ENCODE assay signal across 27 mouse cellular contexts in the genomic region with DNA sequence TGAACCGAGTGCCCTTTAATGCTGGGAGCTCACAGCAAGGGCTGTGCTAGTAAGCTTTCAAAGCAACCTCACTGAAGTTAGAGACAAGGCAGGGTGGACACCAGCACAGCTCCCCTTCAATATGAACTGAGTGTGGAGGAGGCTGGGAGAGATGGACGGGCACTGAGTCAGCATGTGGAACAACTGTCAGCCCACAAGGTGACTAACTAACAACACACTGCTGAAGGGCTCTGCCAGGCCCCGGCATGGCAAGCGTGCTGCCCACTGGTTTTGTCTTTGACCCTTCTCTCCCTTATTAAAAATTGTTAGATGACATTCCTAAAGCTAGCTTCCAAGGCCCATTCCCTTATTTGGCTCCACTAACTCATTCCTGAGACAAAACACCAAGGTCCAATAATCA. TPM values are rescaled to one million over a fixed set of nuclear protein-coding genes. Genes with fewer than 3 reads are reported as not detected.
DNase-seq lines count a peak whose midpoint lies in the region; ATAC-seq and TF ChIP-seq lines count a peak whose summit lies in the region.
"Had no signal": no experiment of that assay in that cellular context is flagged by ENCODE, and none has a peak within 500 bp of the region (broad histone marks: within the 10 kb centered on the region; RNA-seq: fewer than 3 reads in every experiment).

No protein-coding gene starts in this region.

- no peak overlapping the region for H3K4me2 ChIP-seq in liver, postnatal 0 days (ENCODE audit: low read depth, low read length)
- H3K4me2 ChIP-seq: forebrain, embryonic 12.5 days; heart, embryonic 12.5 days; hindbrain, embryonic 13.5 days; limb, embryonic 15.5 days; liver, embryonic 13.5 days had no signal

- no peaks in the 10 kb centered on the region for H3K9me3 ChIP-seq in liver, postnatal 0 days (ENCODE audit: low read length)
- H3K9me3 ChIP-seq: forebrain, embryonic 12.5 days; heart, embryonic 12.5 days; hindbrain, embryonic 13.5 days; limb, embryonic 10.5 days; limb, embryonic 15.5 days; liver, embryonic 13.5 days had no signal

- no peak overlapping the region for H3K9ac ChIP-seq in liver, postnatal 0 days (replicated peaks)
- H3K9ac ChIP-seq: forebrain, embryonic 12.5 days; forebrain, postnatal 0 days; heart, embryonic 12.5 days; hindbrain, embryonic 13.5 days; limb, embryonic 15.5 days; liver, embryonic 13.5 days had no signal

- ATAC-seq in liver, postnatal 0 days = no peak
- ATAC-seq: forebrain, postnatal 0 days had no signal

- no peaks in the 10 kb centered on the region for H3K36me3 ChIP-seq in liver, postnatal 0 days (replicated peaks; ENCODE audit: insufficient read depth, low read length)
- H3K36me3 ChIP-seq: forebrain, embryonic 12.5 days; heart, embryonic 12.5 days; hindbrain, embryonic 13.5 days; limb, embryonic 10.5 days; limb, embryonic 15.5 days; liver, embryonic 13.5 days had no signal

- 67% methylated on average over 4 of the region's 4 CpGs for WGBS in liver, postnatal 0 days (ENCODE audit: insufficient replicate concordance)

- no peaks in the 10 kb centered on the region for H3K4me1 ChIP-seq in liver, postnatal 0 days (ENCODE audit: insufficient read depth)
- H3K4me1 ChIP-seq: forebrain, embryonic 12.5 days; hindbrain, embryonic 13.5 days had no signal

- no peak for TF ChIP-seq CTCF in liver, postnatal 0 days (IDR thresholded peaks at IDR 0.05; ENCODE audit: low read depth)

- no peak overlapping the region for H3K4me3 ChIP-seq in liver, postnatal 0 days (ENCODE audit: low read depth, low read length)
- H3K4me3 ChIP-seq: forebrain, embryonic 12.5 days; heart, adult 2 months; heart, embryonic 12.5 days; hindbrain, embryonic 13.5 days; limb, embryonic 10.5 days; limb, embryonic 15.5 days; liver, embryonic 13.5 days had no signal

- H3K27me3 ChIP-seq in liver, postnatal 0 days (ENCODE audit: insufficient read depth, low read length) = no peaks in the 10 kb centered on the region
- H3K27me3 ChIP-seq: hindbrain, embryonic 13.5 days; liver, embryonic 13.5 days had no signal

- TF ChIP-seq EP300 in liver, postnatal 0 days (IDR thresholded peaks at IDR 0.05; ENCODE audit: low read depth) = no peak

- H3K27ac ChIP-seq in liver, postnatal 0 days (ENCODE audit: low read depth) = no peak overlapping the region
- H3K27ac ChIP-seq: forebrain, embryonic 12.5 days; heart, adult 2 months; hindbrain, embryonic 13.5 days; limb, embryonic 10.5 days; limb, embryonic 15.5 days; liver, embryonic 13.5 days; macrophage had no signal

- peak; percentile 59 for DNase-seq in adrenal gland, postnatal 14 days
- no peak for DNase-seq in adrenal gland, adult 8-10 months
- DNase-seq in ovary, postnatal 36 days (ENCODE audit: low spot score) = peak; percentile 35
- DNase-seq in ovary, adult 18-20 months (ENCODE audit: low spot score) = no peak
- DNase-seq in Muller cell, postnatal 12 days (ENCODE audit: inconsistent ontology term) = peak; percentile 78
- no peak for DNase-seq in thymus, postnatal 36 days
- DNase-seq in liver, postnatal 0 days = no peak
- DNase-seq: cerebellum, adult 2 months; cerebellum, postnatal 14 days; forebrain, postnatal 0 days; heart, adult 2 months; heart, postnatal 4 days; kidney, adult 11 months; kidney, postnatal 14 days; liver, embryonic 13.5 days; lung, adult 2 months; lung, postnatal 10 days; midbrain, embryonic 14.5 days; spleen, adult 18-20 months; thymus, postnatal 14 days had no signal

RNA-seq across cellular contexts. Expression of gene Grpel1, which starts 7.1 kb away (rescaled TPM):
- 93.6 and 94.2 TPM in 2 replicates for total RNA-seq in adrenal gland, postnatal 14 days (2021)
- 10 to 100 TPM; 53.4 to 69.1 (median 62.6) TPM for total RNA-seq in adrenal gland, adult 8-10 months (2022)
- polyA plus RNA-seq in liver, postnatal 0 days (2015; fragmentation: Nextera tagmentation; extraction: Ambion mirVana) = 61.2 and 62.1 TPM in 2 replicates

RNA-seq across cellular contexts. Expression of gene Tada2b, which starts 26.4 kb away (rescaled TPM):
- 36.4 and 37.6 TPM in 2 replicates for total RNA-seq in adrenal gland, postnatal 14 days (2021)
- 10 to 100 TPM; 34.0 to 42.2 (median 35.6) TPM for total RNA-seq in adrenal gland, adult 8-10 months (2022)
- 1.2 and 1.4 TPM in 2 replicates for polyA plus RNA-seq in liver, postnatal 0 days (2015; fragmentation: Nextera tagmentation; extraction: Ambion mirVana)

RNA-seq across cellular contexts. Expression of gene Ccdc96, which starts 26.7 kb away (rescaled TPM):
- 0.49 and 0.52 TPM in 2 replicates for total RNA-seq in adrenal gland, postnatal 14 days (2021)
- under 1 TPM; 0.38 to 0.99 (median 0.55) TPM for total RNA-seq in adrenal gland, adult 8-10 months (2022)
- polyA plus RNA-seq in liver, postnatal 0 days (2015; fragmentation: Nextera tagmentation; extraction: Ambion mirVana) = 0.06 and 0.13 TPM in 2 replicates

RNA-seq across cellular contexts. Expression of gene Sorcs2, which starts 59.8 kb away (rescaled TPM):
- 10.1 and 10.3 TPM in 2 replicates for total RNA-seq in adrenal gland, postnatal 14 days (2021)
- 10 to 100 TPM in 3 of 4 experiments, 1 to 10 TPM in 1; 7.9 to 18.3 (median 12.5) TPM for total RNA-seq in adrenal gland, adult 8-10 months (2022)
- 0.30 and 0.33 TPM in 2 replicates for polyA plus RNA-seq in liver, postnatal 0 days (2015; fragmentation: Nextera tagmentation; extraction: Ambion mirVana)
- total RNA-seq: megakaryocyte-erythroid progenitor cell, adult 5-6 weeks had no signal
- polyA plus RNA-seq: macrophage had no signal

Comparison
In these comparisons a context has a peak if more than half of its experiments do, and no peak if none do; other contexts are left out.
1. DNase-seq: peak in adrenal gland, postnatal 14 days (single experiment), ovary, postnatal 36 days (single experiment) and Muller cell, postnatal 12 days (single experiment); none in adrenal gland, adult 8-10 months (single experiment), ovary, adult 18-20 months (single experiment), thymus, postnatal 36 days (0 of 2) and liver, postnatal 0 days (single experiment).